Mouse (Mus musculus) ovary, adult 2 months (tissue): Measurements from ENCODE around the gene B230217C12Rik. TPM values are rescaled to one million over a fixed set of nuclear protein-coding genes. Genes with fewer than 3 reads are reported as not detected.

ENCODE experiments used
- polyA plus RNA-seq: library from polyadenylated mRNA; depleted of rRNA; stranded (reverse); fragments of >200 nt; gene quantifications from 2 replicates; pipeline ENCODE4 v1.2.3, GENCODE M21; 2012; rRNA removed

B230217C12Rik gene
- 5.7 and 5.9 TPM in 2 replicates for polyA plus RNA-seq

GRCm38 (mm10) chr11:97840539-97840954 is at the start of gene B230217C12Rik:
Gene B230217C12Rik (plus strand): TSS chr11:97840780.

GRCm38 (mm10) chr11:97798782-97799145 is 41.8 kb upstream of the B230217C12Rik start, which contains the start of gene Lasp1:
Gene Lasp1 (plus strand): TSS chr11:97799000.

GRCm38 (mm10) chr11:97883918-97884600 is 43.5 kb downstream of the B230217C12Rik start, which contains the start of gene Fbxo47:
Gene Fbxo47 (minus strand): TSS chr11:97884154.

Other genes with a start within 250 kb of the B230217C12Rik start
- 3.7 and 7.0 TPM in 2 replicates for gene Epop, start 211.1 kb upstream of the B230217C12Rik start, polyA plus RNA-seq
- gene Mllt6, start 177.4 kb upstream of the B230217C12Rik start, polyA plus RNA-seq, result 74.9 and 84.5 TPM in 2 replicates
- gene Cisd3, start 155.0 kb upstream of the B230217C12Rik start, polyA plus RNA-seq, result 27.7 and 41.6 TPM in 2 replicates
- 89.5 and 142 TPM in 2 replicates for gene Pcgf2, start 140.3 kb upstream of the B230217C12Rik start, polyA plus RNA-seq
- 324 and 437 TPM in 2 replicates for gene Psmb3, start 137.4 kb upstream of the B230217C12Rik start, polyA plus RNA-seq
- gene Pip4k2b, start 96.1 kb upstream of the B230217C12Rik start, polyA plus RNA-seq, result 17.3 and 18.1 TPM in 2 replicates
- 6.5 and 7.4 TPM in 2 replicates for gene Cwc25, start 74.2 kb upstream of the B230217C12Rik start, polyA plus RNA-seq
- gene 1700001P01Rik, start 64.9 kb upstream of the B230217C12Rik start, polyA plus RNA-seq, result 0.71 TPM in 1 of 2 replicates, not detected in the other
- 41.3 and 61.6 TPM in 2 replicates for gene Rpl23, start 58.3 kb upstream of the B230217C12Rik start, polyA plus RNA-seq
- 108 and 111 TPM in 2 replicates for gene Lasp1, start 41.8 kb upstream of the B230217C12Rik start, polyA plus RNA-seq
- 0.19 and 0.24 TPM in 2 replicates for gene Fbxo47, start 43.4 kb downstream of the B230217C12Rik start, polyA plus RNA-seq
- 10.5 and 11.8 TPM in 2 replicates for gene Plxdc1, start 145.7 kb downstream of the B230217C12Rik start, polyA plus RNA-seq
- gene Arl5c, start 155.4 kb downstream of the B230217C12Rik start, polyA plus RNA-seq, result 3.0 and 3.4 TPM in 2 replicates
- 28.2 and 29.6 TPM in 2 replicates for gene Cacnb1, start 182.3 kb downstream of the B230217C12Rik start, polyA plus RNA-seq
- gene Rpl19, start 185.9 kb downstream of the B230217C12Rik start, polyA plus RNA-seq, result 902 and 1,011 TPM in 2 replicates
- gene Stac2, start 212.7 kb downstream of the B230217C12Rik start, polyA plus RNA-seq, result 0.45 and 0.61 TPM in 2 replicates